Mouse (Mus musculus): Measurements from ENCODE around the gene Sema5a.
A peak's percentile ranks its signal among the peaks of the same experiment; 100 is the strongest.

DNA sequence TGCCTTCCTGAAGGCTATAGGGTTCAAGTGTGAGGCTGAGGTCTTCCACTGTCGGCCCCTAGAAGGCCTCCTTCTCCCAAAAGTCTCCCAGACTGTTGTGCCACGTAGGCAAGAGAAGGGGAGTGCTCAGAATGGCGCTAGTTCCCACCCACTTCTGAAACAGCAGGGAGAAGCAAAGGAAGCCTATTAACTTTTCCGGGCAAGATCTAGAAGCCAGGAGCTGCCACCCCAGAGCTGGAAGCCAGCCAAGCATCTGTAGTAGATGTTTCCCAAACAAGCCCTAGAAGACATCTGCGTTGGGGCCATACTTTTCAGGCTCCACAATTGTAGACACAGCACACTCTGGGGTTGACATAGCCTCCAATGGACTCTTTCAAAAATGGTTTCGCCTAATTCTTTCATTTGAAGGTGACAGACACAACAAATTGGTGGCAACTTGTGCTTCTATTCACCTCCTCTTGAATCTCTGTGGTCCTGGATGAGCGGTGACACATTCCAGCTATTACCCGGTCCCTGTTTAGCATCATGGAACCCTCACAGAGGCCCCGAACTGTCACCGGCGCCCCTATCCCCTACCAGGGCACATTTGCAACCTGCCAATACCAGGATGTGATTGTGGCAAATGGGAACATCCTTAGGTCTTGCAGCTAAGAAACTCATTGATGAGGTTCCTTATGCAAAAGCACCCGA, 1.4 kb upstream of the Sema5a start:
- TF ChIP-seq CTCF (IDR thresholded peaks at IDR 0.05) (peak; percentile 26), EP300 (IDR thresholded peaks at IDR 0.05) (no peak)
